Mouse (Mus musculus) left cerebral cortex, postnatal 36 days (tissue): ENCODE results near the gene Shpk. TPM values are rescaled to one million over a fixed set of nuclear protein-coding genes. Genes with fewer than 3 reads are reported as not detected.

Experiments
- DNase-seq, 2 experiments: peaks; one replicate each; pipeline ENCODE4 v3.0.0; 2021 to 2022; ENCODE audit warnings: low spot score in 2 of 2, mixed read lengths in 1 of 2
- intact Hi-C: fragments of 180-260 bp; cut with DNase I; formaldehyde crosslinking; loops from one replicate; pipeline ENCODE4 v1.15.1; 2025
- total RNA-seq, 2 experiments: library from RNA; stranded (reverse); gene quantifications; 2 replicates each; pipeline ENCODE4 v1.2.3; 2021

Shpk gene
- total RNA-seq = 1 to 10 TPM; 3.1 TPM

GRCm38 (mm10) chr11:73199230-73199712, at the start of gene Shpk:
Gene Shpk, plus strand, starts transcription at chr11:73199460.
- DNase-seq = peak; percentile 95 to 96
- intact Hi-C loops = loop anchor here (1.0 kb wide), 1 partner anchor 22 kb away; the partner anchor contains the start of genes Emc6 and Tax1bp3

GRCm38 (mm10) chr11:73155071-73155470, 44.2 kb upstream of the Shpk start:
- intact Hi-C loops = no loop called here
- no peak for DNase-seq

- DNase-seq = peak; percentile 15 to 18
Measured at GRCm38 (mm10) chr11:73159957-73160810, 39.1 kb upstream of the Shpk start, which contains the start of gene P2rx5. Gene P2rx5, plus strand, starts transcription at chr11:73160421.

GRCm38 (mm10) chr11:73160811-73161200, 38.5 kb upstream of the Shpk start:
- intact Hi-C loops = no loop called here
- no peak for DNase-seq

More at GRCm38 (mm10) chr11:73159957-73160810, 39.1 kb upstream of the Shpk start, which contains the start of gene P2rx5:
- intact Hi-C loops = no loop called here

GRCm38 (mm10) chr11:73161616-73162015, 37.6 kb upstream of the Shpk start:
- DNase-seq = no peak
- intact Hi-C loops = no loop called here

GRCm38 (mm10) chr11:73162284-73162683, 37.0 kb upstream of the Shpk start:
- no peak for DNase-seq
- intact Hi-C loops = no loop called here

- intact Hi-C loops = no loop called here
- DNase-seq = no peak
Measured at GRCm38 (mm10) chr11:73168071-73168470, 31.2 kb upstream of the Shpk start.

- intact Hi-C loops = no loop called here
- no peak for DNase-seq
Measured at GRCm38 (mm10) chr11:73168576-73168975, 30.7 kb upstream of the Shpk start.

- DNase-seq = peak; percentile 36 to 42
- intact Hi-C loops = no loop called here
Measured at GRCm38 (mm10) chr11:73169231-73169630, 30.0 kb upstream of the Shpk start.

GRCm38 (mm10) chr11:73172186-73172585, 27.1 kb upstream of the Shpk start:
- DNase-seq = no peak
- intact Hi-C loops = no loop called here

- no peak for DNase-seq
- intact Hi-C loops = loop anchor here (1.0 kb wide), 1 partner anchor 1196 kb away; no protein-coding TSS in a partner anchor
Measured at GRCm38 (mm10) chr11:73175612-73176011, 23.6 kb upstream of the Shpk start.

GRCm38 (mm10) chr11:73176186-73176585, 23.1 kb upstream of the Shpk start:
- DNase-seq = no peak
- intact Hi-C loops = loop anchor here (1.0 kb wide), 1 partner anchor 1195 kb away; no protein-coding TSS in a partner anchor

GRCm38 (mm10) chr11:73176608-73177508, 22.4 kb upstream of the Shpk start, which contains the start of the genes Emc6 and Tax1bp3:
Gene Emc6, minus strand, starts transcription at chr11:73177037.
Gene Tax1bp3, plus strand, starts transcription at chr11:73177083.
- intact Hi-C loops = loop anchor here (1.0 kb wide), 2 partner anchors 22 to 1194 kb away; partner anchors contain the start of genes Ctns and Shpk
- peak; percentile 94 to 95 for DNase-seq

- intact Hi-C loops = loop anchor here (1.0 kb wide), 1 partner anchor 22 kb away; the partner anchor contains the start of genes Ctns and Shpk
- DNase-seq = peak in 1 of 2 experiments; percentile 34
Measured at GRCm38 (mm10) chr11:73177509-73177875, 21.8 kb upstream of the Shpk start.

GRCm38 (mm10) chr11:73177895-73178294, 21.4 kb upstream of the Shpk start:
- DNase-seq = no peak
- intact Hi-C loops = loop anchor here (1.0 kb wide), 1 partner anchor 21 kb away; the partner anchor contains the start of genes Ctns and Shpk

- intact Hi-C loops = no loop called here
- no peak for DNase-seq
Measured at GRCm38 (mm10) chr11:73185872-73186615, 13.2 kb upstream of the Shpk start.

- no peak for DNase-seq
- intact Hi-C loops = no loop called here
Measured at GRCm38 (mm10) chr11:73187231-73187630, 12.0 kb upstream of the Shpk start.

GRCm38 (mm10) chr11:73193047-73193446, 6.2 kb upstream of the Shpk start:
- intact Hi-C loops = no loop called here

GRCm38 (mm10) chr11:73194444-73194843, 4.8 kb upstream of the Shpk start:
- intact Hi-C loops = no loop called here

More at GRCm38 (mm10) chr11:73193047-73193446, 6.2 kb upstream of the Shpk start:
- no peak for DNase-seq

More at GRCm38 (mm10) chr11:73194444-73194843, 4.8 kb upstream of the Shpk start:
- DNase-seq = no peak
